Mouse (Mus musculus) layer of hippocampus, adult 8-10 months (tissue): ENCODE results near the gene Ikzf3. TPM values are rescaled to one million over a fixed set of nuclear protein-coding genes. Genes with fewer than 3 reads are reported as not detected.

Source experiments
- DNase-seq, 2 experiments: peaks; one replicate each; pipeline ENCODE4 v3.0.0; 2022; ENCODE audit warnings: low spot score in 2 of 2
- total RNA-seq, 4 experiments: library from RNA; stranded (reverse); gene quantifications; 2 replicates each; pipeline ENCODE4 v1.2.4; 2022

Gene Ikzf3
- total RNA-seq, 4 experiments from 2014 or later = not detected

- no peak for DNase-seq
Observed at GRCm38 (mm10) chr11:98513356-98513936, 32.4 kb downstream of the Ikzf3 start.

DNA sequence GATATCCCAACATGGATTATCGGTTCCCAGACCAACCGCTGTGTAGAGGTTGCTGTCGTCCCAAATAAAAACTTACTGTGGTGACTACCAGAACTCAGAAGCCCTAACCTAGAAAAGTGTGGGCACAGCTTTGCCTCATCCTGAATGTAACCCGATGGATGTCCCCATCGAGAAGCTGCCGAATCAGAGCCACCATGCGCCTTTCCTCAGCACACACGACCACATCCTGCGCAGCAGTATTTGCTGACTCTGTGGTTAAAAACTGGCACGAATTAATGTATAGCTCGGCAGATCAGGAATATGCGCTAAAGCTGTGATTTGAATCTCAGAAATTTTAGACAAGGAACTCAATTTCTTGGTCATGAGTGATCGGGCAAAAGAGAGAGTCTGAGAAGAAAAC, 33.0 kb downstream of the Ikzf3 start:
- no peak for DNase-seq

GRCm38 (mm10) chr11:98510125-98510524, 35.7 kb downstream of the Ikzf3 start:
- no peak for DNase-seq

GRCm38 (mm10) chr11:98509434-98509833, 36.4 kb downstream of the Ikzf3 start:
- peak; percentile 4 to 14 for DNase-seq

- no peak for DNase-seq
Observed at GRCm38 (mm10) chr11:98504926-98505325, 40.9 kb downstream of the Ikzf3 start.

- DNase-seq = no peak
Observed at GRCm38 (mm10) chr11:98497388-98498288, 48.2 kb downstream of the Ikzf3 start.

DNA sequence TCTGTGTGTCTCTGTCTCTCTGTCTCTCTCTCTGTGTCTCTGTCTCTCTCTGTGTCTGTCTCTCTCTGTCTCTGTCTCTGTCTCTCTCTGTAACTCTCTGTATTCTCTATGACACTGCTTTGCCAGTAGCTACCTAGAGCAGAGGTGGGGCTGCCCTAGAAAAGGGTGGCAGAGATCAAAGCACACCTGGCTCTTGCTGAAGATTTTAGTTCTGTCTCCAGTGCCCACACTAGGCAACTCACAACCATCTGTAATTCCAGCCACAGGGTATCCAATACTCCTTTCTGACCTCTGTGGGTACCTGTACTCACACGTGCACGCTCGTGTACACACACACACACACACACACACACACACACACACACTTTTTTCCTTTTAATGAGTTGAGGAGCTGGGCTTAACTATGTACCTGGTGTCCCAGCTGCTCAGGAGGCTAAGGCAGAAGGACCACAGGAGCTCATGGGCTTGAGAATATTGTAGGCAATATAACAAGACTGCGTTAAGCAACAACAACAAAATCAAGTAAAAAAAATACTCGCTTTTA, 50.6 kb downstream of the Ikzf3 start:
- DNase-seq = no peak

GRCm38 (mm10) chr11:98493394-98493793, 52.4 kb downstream of the Ikzf3 start:
- DNase-seq = no peak

DNA sequence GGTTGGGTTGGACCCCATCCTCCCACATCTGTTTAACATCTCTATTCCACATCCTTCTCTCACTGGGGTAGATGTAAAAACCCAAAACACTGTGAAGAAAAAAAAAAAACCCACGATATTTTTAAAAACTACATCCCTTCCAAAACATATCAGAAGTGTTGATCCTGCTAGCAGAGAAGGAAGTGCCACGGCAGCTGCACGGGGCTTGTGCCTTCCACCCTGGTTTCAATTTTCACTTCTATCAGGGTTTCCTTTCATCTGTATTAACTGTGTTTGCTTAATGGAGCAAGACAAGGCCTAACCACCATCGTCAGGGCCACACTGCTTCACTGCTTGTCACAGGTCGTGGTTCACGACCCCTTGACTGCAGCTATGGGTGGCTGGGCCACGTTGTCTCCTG, 52.9 kb downstream of the Ikzf3 start:
- no peak for DNase-seq

- no peak for DNase-seq
Observed at GRCm38 (mm10) chr11:98491571-98491970, 54.3 kb downstream of the Ikzf3 start.

GRCm38 (mm10) chr11:98488540-98489234, 57.1 kb downstream of the Ikzf3 start:
- no peak for DNase-seq

- no peak for DNase-seq
Observed at GRCm38 (mm10) chr11:98487526-98488040, 58.2 kb downstream of the Ikzf3 start.

DNA sequence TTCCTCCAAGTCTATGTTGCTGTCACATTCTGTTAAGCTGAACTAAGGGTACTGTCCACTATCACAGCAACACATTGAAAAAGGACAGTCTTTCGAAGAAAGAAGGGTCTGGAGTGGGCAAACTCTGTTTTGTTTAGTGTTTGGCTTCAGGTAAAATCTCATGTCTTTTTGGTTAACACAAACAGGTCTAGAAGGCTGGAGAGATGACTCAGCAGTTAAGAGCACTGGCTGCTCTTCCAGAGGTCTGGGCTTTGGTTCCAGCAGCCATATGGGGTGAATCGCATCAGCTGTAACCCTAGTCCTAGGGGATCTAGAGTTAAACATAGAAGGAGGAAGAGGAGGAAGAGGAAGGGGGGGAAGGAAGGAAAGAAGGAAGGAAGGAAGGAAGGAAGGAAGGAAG, 60.1 kb downstream of the Ikzf3 start:
- no peak for DNase-seq

DNA sequence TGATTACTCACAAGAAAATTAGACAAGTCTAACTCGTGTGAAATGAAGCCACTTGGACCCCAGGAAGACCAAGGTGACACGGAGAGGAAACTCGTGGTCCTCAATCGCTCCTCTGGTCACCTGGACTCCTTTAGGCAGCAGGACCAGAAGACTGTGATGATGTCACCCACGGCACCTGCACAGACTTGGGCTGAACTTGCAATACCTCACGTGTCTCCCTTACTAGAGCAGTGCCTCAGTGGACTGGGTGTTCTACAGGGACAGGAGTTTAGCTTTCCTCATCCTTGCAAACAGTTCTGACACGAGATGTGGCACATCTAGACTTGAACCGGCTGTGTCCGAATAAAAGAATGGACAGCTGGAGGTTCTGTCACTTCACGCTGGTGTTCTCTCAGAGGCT, 63.8 kb downstream of the Ikzf3 start:
- DNase-seq = no peak

GRCm38 (mm10) chr11:98481231-98481630, 64.6 kb downstream of the Ikzf3 start:
- no peak for DNase-seq

DNA sequence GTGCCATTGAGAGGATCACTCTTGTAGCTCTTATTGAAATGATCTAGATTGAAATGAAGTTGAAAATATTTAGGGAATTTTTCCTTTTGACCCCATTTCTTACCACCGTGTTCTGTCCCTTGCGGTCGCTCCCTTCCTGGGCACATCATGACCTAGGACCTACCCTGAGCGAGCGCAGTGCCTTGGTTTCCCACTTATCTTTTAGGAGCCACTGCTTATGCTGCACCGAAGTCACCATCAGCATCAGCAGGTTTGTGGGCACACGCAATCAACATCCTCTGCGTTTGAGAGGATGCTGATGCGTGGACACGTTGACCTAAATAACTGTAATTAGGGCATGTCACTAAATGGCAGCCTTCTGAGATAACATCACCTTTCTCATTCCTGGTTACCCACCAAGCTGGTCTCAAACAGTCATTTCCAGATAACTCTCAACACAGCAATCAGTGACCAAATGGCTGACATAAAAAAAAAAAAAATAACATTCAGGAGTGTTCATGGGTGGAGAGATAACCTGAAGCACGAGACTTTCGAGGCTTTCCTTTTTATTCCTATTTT, 65.8 kb downstream of the Ikzf3 start:
- DNase-seq = no peak

DNA sequence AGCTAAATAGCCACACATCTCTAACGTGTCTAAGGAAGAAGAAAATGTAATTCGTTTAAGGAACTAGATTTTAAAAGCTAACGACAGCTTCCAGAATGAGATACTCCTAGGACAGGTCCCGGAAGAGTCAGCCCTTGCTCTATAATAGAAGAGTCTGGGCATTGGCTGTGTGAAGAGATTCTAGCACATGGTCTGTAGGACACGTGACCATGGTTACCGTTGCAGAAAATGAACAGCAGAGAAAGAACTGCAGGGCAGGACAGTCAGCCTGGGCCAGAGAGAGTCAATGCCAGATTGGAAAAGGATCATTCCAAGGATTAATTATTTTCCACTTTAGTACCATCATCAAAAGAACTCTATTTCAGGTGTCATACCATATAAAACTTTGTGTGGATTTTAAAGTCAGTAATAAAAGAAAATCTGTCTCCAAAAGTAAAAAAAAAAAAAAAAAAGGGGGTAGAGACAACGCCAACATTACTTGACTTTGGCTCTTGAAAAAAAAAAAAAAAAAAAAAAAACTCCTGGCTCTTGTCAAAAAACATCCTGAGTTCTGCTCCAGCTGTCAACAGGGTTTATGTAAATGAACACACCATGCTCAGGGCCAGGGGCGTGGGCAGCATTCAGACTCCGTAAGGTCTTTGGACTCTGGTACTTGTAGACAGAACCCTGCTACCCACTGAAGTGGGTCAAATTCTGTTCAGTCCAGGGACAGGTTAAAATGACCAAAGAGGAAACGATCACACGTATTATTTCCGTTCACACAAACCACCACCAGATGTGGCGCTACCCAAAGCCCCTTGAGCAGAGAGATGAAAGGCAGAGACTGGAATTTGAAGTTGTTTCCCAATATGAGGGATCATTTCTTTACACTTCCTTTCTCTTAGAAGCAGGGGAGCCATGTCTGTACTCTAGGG, 66.5 kb downstream of the Ikzf3 start:
- no peak for DNase-seq

GRCm38 (mm10) chr11:98477011-98477701, 68.7 kb downstream of the Ikzf3 start:
- DNase-seq = no peak

DNA sequence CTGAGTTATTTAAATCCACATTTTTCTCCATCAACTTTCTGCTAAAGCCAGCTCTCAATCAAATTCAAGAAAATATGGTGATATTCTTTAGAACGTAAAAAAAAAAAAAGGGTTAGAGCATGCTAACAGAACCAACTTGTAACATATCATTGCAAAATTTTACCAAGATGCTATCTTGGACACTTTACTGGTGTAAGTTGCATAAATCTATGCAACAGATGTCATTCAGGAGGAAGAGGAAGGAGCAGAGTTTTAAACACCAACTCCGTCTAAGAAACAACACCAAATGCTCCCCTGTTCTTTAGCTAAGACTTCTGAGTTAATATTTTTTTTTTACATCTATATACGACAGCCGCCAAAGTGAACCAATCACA, 69.4 kb downstream of the Ikzf3 start:
- no peak for DNase-seq
